Mouse (Mus musculus): ENCODE data around the gene Mrgprb8.

DNA sequence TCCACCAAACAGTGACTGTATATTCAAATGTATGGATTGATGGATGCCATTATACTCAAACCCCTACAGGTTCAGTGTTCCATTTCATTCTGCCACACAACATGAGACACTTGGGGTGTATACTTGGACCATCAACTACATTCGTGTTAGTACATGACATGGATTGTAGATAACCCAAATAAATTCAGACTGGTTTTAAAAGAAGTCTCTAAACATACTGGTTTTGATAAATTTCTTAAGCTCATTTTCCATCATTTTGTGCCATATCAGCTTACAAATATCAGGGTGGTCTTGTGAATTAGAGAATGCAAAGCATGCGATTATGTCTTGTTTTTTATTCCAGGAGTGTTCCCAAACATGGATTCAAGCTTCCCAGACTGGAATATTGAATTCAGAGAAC lies at the start of gene Mrgprb8:
- TF ChIP-seq CTCF (IDR thresholded peaks at IDR 0.05; ENCODE audit: extremely low read depth, insufficient read length, insufficient replicate concordance, low read depth, low read length) (no peak), POLR2A (IDR thresholded peaks at IDR 0.05; ENCODE audit: low read depth, low read length) (no peak)

All from small intestine, adult 2 months (tissue).